Mouse (Mus musculus) embryonic fibroblast, embryonic 13.5 days (primary cell): ENCODE results near the gene Macrod2.

Experiments
- CTCF ChIP-seq: IDR thresholded peaks from 2 replicates; pipeline ENCODE4 v1.5.1; 2011; ENCODE audit warnings: mild to moderate bottlenecking, control low read depth, low read length, moderate library complexity, borderline replicate concordance; ENCODE audit not compliant: insufficient read depth
- POLR2A ChIP-seq: IDR thresholded peaks from 2 replicates; pipeline ENCODE4 v1.6.1; 2011; ENCODE audit warnings: low read depth, mild to moderate bottlenecking, control low read depth, low read length, moderate library complexity

- no peak for TF ChIP-seq CTCF
- TF ChIP-seq POLR2A: no peak
These were observed 1859.5 kb downstream of the Macrod2 start for GRCm38 (mm10) chr2:142254566-142254965.
